Mouse (Mus musculus): ENCODE measurements at regions not wholly inside any gene's neighbourhood (a gene's known extent, or its start where the extent isn't known, plus 50 kb on each side); places are given as distances from the start of the nearest gene placed in this dataset.

GRCm38 (mm10) chr15:36381228-36381671, 626.3 kb downstream of the Zfp706 start:
- no peak for ATAC-seq (replicated peaks; ENCODE audit: low read depth, poor library complexity, severe bottlenecking)

GRCm38 (mm10) chr15:36380461-36381227, 626.9 kb downstream of the Zfp706 start:
- no peak; the same call in 1 of the 2 replicates for ATAC-seq (replicated peaks; ENCODE audit: low read depth, poor library complexity, severe bottlenecking)

GRCm38 (mm10) chr15:36378640-36379039, 628.9 kb downstream of the Zfp706 start:
- no peak for ATAC-seq (replicated peaks; ENCODE audit: low read depth, poor library complexity, severe bottlenecking)

- ATAC-seq (replicated peaks; ENCODE audit: low read depth, poor library complexity, severe bottlenecking) = no peak
Measured at GRCm38 (mm10) chr15:36376551-36376950, 631.0 kb downstream of the Zfp706 start.

GRCm38 (mm10) chr15:36375549-36375885, 632.1 kb downstream of the Zfp706 start:
- ATAC-seq (replicated peaks; ENCODE audit: low read depth, poor library complexity, severe bottlenecking) = no peak

GRCm38 (mm10) chr15:36374732-36375548, 632.6 kb downstream of the Zfp706 start:
- ATAC-seq (replicated peaks; ENCODE audit: low read depth, poor library complexity, severe bottlenecking) = peak; percentile 80

- peak; percentile 53 for ATAC-seq (replicated peaks; ENCODE audit: low read depth, poor library complexity, severe bottlenecking)
Measured at GRCm38 (mm10) chr15:36373900-36374611, 633.5 kb downstream of the Zfp706 start.

- 0 out of 2 replicates have a peak, but pooled peaks have one; percentile 4 for ATAC-seq (replicated peaks; ENCODE audit: low read depth, poor library complexity, severe bottlenecking)
Measured at GRCm38 (mm10) chr15:36373481-36373880, 634.1 kb downstream of the Zfp706 start.

GRCm38 (mm10) chr15:36371382-36371781, 636.2 kb downstream of the Zfp706 start:
- ATAC-seq (replicated peaks; ENCODE audit: low read depth, poor library complexity, severe bottlenecking) = no peak

GRCm38 (mm10) chr15:36370906-36371305, 636.7 kb downstream of the Zfp706 start:
- no peak for ATAC-seq (replicated peaks; ENCODE audit: low read depth, poor library complexity, severe bottlenecking)

GRCm38 (mm10) chr15:36367296-36367695, 640.3 kb downstream of the Zfp706 start:
- peak; percentile 73 for ATAC-seq (replicated peaks; ENCODE audit: low read depth, poor library complexity, severe bottlenecking)

GRCm38 (mm10) chr15:36364757-36365156, 642.8 kb downstream of the Zfp706 start:
- ATAC-seq (replicated peaks; ENCODE audit: low read depth, poor library complexity, severe bottlenecking) = no peak

GRCm38 (mm10) chr15:36364062-36364461, 643.5 kb downstream of the Zfp706 start:
- peak; percentile 20 for ATAC-seq (replicated peaks; ENCODE audit: low read depth, poor library complexity, severe bottlenecking)

- no peak for ATAC-seq (replicated peaks; ENCODE audit: low read depth, poor library complexity, severe bottlenecking)
Measured at GRCm38 (mm10) chr15:36362911-36363565, 644.5 kb downstream of the Zfp706 start.

GRCm38 (mm10) chr15:36361522-36362148, 645.9 kb downstream of the Zfp706 start:
- no peak for ATAC-seq (replicated peaks; ENCODE audit: low read depth, poor library complexity, severe bottlenecking)

- ATAC-seq (replicated peaks; ENCODE audit: low read depth, poor library complexity, severe bottlenecking) = peak; percentile 97
Measured at GRCm38 (mm10) chr15:36360694-36361521, 646.7 kb downstream of the Zfp706 start.

- ATAC-seq (replicated peaks; ENCODE audit: low read depth, poor library complexity, severe bottlenecking) = no peak
Measured at GRCm38 (mm10) chr15:36355851-36356250, 651.7 kb downstream of the Zfp706 start.

- 0 out of 2 replicates have a peak, but pooled peaks have one; percentile 18 for ATAC-seq (replicated peaks; ENCODE audit: low read depth, poor library complexity, severe bottlenecking)
Measured at GRCm38 (mm10) chr15:36354545-36354944, 653.0 kb downstream of the Zfp706 start.

- ATAC-seq (replicated peaks; ENCODE audit: low read depth, poor library complexity, severe bottlenecking) = no peak
Measured at GRCm38 (mm10) chr15:36353793-36354192, 653.8 kb downstream of the Zfp706 start.
